Mouse (Mus musculus) G1E (cell line): ENCODE measurements at regions not wholly inside any gene's neighbourhood (a gene's known extent, or its start where the extent isn't known, plus 50 kb on each side); places are given as distances from the start of the nearest gene placed in this dataset.

Experiments used
- CTCF ChIP-seq: IDR thresholded peaks from 2 replicates; pipeline ENCODE4 v1.5.1; 2012; ENCODE audit warnings: low read depth, low read length, inconsistent platforms, mixed read lengths
- TAL1 ChIP-seq: conservative IDR thresholded peaks from 2 replicates; pipeline ENCODE4 v1.6.1; 2012; ENCODE audit warnings: low read depth, low read length, inconsistent platforms, mixed read lengths

GRCm38 (mm10) chr2:162735761-162736160 lies 74.8 kb upstream of the Ptprt start:
- TF ChIP-seq CTCF = no peak
- no peak for TF ChIP-seq TAL1
